Mouse (Mus musculus): ENCODE measurements around the gene Fubp1.

Gene Fubp1

DNA sequence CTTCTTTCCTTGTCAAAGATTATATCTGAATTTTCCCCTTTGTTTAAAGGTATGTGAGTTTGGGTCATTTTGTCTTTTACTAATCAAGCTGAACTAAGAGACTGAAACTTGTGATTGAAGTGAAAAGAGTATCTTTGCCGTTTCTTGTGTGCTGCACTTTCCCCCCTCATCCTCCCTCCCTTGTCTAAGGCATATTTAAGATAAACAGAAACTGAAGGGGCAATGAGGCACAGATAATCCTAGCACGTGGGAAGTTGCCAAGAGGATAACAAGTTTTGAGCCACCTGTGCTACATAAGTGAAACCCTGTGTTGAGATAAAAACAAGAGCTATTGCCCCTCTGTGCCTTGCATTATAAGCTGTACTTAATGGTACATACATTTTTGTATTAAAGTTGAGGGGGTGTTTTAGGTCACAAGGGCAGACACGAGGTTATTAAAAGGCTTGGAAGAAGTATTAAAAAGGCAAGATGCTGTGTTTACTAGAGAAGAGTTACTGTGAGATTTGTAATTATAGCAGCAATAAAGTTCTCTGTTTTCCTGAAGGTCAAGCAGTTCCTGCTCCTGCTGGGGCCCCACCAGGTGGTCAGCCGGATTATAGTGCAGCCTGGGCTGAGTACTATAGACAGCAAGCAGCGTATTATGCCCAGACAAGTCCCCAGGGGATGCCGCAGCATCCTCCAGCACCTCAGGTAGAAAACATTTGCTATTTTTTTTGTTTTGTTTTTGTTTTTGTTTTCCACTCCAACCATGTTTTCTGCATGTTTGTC, 21.3 kb downstream of the Fubp1 start:
- DNase-seq (ENCODE audit: low read depth in 1 of 2, low spot score in 2 of 2): no peak

DNA sequence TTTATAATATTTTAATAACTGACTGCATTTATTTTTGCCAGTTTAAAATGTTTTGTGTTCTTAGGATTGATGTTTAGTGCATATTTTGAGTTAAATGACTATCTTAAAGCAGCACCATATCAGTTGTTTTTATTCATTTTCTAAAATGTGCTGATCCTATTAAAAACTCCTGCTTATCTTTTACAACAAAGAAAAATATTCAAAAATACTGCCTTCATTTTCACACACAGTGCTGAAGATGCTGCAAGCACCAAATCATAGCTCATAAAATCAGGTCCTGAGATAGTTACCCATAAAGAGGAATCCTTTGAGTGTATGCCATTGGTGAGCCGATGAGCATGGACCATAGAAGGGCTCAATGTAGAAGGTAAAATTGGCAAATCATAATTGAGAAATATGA, 25.0 kb downstream of the Fubp1 start:
- DNase-seq (ENCODE audit: low read depth in 1 of 2, low spot score in 2 of 2): no peak

DNA sequence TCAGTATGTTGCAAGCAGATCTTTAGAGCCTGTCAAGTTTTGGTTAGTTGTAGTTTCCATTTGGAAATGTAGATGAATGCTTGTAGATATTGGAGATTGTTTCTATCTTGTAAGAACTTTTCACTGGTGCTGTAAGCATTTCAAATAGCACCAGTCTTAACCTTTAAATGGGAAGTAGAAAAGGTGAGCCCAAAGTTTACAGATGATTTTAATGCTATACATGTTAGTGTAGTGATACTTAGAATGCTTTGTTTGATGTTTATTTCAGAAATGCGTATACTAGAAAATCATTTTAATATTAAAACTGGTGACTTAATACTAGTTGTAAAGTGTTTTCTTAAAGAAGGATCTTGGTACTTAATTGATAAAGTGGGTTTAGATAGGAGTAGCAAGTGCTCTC, 25.6 kb downstream of the Fubp1 start:
- no peak for DNase-seq (ENCODE audit: low read depth in 1 of 2, low spot score in 2 of 2)

DNA sequence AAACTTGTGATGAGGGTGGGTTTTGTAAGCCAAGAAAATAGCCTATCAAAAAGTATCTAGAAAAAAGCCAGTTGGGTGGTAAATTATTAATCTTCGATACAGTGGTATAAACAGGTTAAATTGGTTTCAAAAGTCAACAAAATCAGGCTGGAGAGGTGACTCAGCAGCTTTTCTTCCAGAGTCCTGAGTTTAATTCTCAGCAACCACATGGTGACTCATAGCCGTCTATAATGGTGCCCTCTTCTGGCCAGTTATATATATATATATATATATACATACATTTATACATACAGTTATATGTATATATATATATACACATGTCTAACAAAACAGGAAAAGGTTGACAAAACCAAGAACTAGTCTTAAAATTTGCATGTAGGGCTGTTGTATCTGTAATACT, 28.6 kb downstream of the Fubp1 start:
- DNase-seq (ENCODE audit: low read depth in 1 of 2, low spot score in 2 of 2): no peak

DNA sequence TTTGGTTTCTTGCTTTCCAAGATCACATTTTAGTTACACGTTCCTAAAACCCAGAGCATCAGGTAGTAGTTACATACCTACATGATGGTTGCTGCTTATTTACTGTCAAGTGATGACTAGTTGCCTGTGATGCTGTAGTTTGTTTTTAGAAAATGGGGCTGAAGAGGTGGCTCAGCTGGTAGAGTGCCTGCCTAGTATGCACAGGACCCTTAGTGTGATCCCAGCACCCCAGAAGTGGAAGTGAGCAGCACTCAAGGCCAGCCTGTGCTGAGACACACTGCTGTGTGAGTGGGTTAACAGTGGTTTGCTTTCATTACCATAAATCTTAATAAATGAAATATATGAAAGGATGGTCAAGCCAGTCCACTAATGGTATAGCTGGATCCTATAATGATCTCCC, 29.4 kb downstream of the Fubp1 start:
- DNase-seq (ENCODE audit: low read depth in 1 of 2, low spot score in 2 of 2): no peak

DNA sequence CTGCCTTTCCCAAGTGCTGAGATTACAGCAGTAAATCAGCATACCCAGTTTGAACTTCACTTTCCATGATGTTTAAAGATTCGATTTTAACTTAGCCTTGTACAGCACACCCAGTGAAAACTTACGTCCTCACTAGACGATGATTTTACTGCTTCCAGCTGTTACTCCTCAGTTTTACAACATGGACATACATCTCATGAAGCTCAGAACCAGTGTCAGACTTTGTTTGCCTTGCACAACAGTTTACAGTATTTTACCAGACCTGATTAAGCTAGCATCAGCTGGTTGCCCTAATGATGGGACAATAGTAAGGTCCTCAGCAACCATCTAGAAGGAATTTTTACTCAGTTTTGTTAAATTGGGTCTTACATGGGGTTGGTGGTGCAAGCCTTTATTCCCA, 30.9 kb downstream of the Fubp1 start:
- DNase-seq (ENCODE audit: low read depth in 1 of 2, low spot score in 2 of 2): no peak

DNA sequence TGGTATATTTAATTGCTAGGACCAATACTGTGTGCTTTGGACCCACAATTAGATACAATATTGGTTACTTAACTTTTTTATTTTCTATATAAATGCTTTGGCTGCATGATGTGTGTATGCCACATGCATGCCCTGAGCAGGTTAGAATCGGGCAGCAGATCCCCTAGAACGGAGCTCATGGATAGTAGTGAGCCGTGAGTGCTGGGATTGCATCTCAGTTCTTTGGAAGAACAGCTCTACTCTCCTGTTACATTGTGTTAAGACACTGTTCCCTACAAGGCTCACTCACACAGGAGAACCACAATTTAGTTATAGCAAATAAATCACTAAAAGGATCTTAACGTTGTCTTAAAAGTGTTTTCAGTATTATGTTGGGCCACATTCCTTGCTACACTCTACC, 33.1 kb downstream of the Fubp1 start:
- no peak for DNase-seq (ENCODE audit: low read depth in 1 of 2, low spot score in 2 of 2)

DNA sequence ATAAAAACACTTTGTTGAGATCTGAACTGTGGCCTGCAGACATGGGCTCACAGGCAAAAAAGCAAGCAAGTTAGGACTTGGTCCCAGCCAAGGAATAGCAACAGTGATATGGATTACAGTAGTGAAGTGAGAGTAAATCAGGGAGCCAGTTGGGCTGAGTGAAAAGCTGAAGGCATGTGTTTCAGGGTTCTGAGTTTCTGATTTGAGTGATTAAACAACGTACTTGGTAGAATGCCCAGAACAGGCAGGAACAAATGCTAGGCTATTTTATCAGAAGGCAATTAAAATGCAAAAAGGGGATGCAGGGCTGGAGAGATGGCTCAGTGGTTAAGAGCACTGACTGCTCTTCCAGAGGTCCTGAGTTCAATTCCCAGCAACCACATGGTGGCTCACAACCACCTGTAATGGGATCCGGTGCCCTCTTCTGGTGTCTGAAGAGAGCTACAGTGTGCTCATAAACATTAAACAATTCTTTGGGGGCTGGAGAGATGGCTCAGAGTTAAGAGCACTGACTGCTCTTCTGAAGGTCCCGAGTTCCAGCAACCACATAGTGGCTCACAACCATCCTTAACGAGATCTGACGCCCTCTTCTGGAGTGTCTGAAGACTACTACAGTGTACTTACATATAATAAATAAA, 35.2 kb downstream of the Fubp1 start:
- no peak for DNase-seq (ENCODE audit: low read depth in 1 of 2, low spot score in 2 of 2)

DNA sequence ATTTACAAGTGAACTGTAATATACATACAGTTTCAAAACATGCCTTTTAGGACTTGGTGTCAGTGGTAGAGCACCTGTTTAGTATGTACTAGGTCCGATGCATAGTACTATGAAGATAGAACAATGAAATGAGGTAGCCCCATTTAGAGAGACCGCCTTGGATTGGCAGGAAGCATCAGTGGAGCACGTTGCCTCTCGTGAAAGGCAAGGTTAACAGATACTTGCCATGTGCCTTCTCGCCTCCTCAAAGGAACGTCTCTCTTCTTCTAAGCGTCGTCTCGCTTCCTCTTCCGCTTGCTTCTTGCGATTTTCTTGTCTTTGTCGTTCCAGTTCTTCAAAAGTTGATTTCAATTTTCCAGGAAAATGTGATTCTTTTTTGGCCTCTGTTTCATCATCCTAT, 37.5 kb downstream of the Fubp1 start:
- DNase-seq (ENCODE audit: low read depth in 1 of 2, low spot score in 2 of 2): no peak

DNA sequence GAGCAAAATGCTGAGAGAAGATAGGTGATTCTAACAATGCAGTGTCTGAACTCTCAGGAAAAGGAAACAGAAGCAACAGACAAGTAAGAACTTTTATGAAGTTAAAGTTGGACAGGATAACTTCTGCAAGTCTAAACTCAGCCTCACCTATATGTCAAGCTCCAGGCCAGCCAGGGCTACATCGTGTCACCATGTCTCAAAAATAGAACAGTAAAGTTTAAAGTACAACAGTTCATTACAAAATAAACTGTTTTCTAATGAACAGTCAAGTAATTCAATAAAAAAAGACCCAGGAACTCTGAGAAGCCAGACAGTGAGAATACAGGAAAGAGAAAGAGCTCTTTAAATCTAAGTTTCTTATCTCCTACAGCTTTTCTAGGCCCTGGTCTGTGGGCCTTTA, 40.3 kb downstream of the Fubp1 start:
- no peak for DNase-seq (ENCODE audit: low read depth in 1 of 2, low spot score in 2 of 2)

DNA sequence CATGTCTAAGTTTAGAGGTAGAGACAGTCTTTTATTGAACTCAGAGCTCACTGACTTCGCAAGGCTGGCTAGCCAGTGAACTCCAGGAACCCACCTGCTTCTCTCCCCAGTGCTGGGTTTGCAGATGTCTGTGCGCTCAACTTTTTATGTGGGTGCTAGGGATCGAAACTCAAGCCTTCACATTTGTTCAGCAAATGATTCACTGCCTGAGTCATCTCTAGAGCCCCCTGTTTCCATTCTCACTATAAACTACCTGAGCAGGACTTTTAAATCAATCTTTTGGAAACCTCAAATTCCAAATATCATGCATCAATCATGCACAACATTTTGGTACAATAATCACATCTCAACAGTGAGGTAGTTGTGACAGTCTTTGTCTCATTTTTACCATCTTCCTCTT, 47.3 kb downstream of the Fubp1 start:
- no peak for DNase-seq (ENCODE audit: low read depth in 1 of 2, low spot score in 2 of 2)

DNA sequence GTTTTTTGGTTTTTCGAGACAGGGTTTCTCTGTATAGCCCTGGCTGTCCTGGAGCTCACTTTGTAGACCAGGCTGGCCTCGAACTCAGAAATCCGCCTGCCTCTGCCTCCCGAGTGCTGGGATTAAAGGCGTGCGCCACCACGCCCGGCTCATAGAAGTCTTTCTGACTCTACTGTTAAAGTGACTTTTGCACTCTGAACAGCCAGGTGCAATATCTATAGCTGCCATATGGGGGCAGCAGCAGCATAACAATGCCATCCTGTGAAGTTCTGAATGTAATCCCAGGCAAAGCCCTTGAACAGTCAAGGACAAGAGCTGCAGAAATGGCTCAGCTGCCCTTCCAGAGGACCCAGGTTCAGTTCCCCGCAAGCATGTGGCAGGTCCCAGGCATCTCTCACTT, 49.2 kb downstream of the Fubp1 start:
- peak in 1 of 2 experiments; percentile 33 for DNase-seq (ENCODE audit: low read depth in 1 of 2, low spot score in 2 of 2)

DNA sequence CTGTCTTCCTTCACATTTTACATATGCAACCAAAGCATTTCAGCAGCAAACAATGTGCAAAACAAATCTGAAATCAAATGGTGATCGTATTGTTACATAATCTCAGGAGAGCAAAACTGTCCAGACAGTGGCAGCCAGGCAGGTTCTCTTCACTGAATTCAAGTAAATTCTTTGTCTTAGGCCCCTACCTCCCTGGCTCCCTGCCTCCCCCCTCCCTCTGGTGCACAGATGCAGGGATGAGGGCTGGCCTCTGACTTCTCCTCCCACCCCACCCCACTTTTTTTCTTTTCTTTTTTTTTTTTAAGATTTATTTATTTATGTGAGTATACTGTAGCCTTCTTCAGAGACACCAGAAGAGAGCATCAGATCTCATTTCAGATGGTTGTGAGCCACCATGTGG, 50.1 kb downstream of the Fubp1 start:
- no peak for DNase-seq (ENCODE audit: low read depth in 1 of 2, low spot score in 2 of 2)

DNA sequence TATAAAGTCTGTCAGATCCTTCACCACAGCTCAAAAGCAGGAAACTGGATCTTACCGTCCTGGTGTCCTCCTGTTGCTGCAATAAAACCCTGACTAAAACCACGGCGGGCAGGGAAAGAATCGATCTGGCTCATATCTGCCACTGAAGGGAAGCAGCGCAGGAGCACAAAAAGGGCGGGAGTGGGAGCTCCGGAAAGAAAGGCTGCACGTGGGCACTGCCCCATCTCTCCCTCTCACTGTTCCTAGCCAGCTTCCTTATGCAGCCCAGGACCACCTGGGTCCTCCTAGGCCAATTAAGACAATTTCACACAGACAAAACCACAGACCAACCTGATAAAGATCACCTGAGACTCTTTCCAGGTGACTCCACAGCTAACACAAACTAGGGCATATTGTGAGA, 51.2 kb downstream of the Fubp1 start:
- no peak for DNase-seq (ENCODE audit: low read depth in 1 of 2, low spot score in 2 of 2)

DNA sequence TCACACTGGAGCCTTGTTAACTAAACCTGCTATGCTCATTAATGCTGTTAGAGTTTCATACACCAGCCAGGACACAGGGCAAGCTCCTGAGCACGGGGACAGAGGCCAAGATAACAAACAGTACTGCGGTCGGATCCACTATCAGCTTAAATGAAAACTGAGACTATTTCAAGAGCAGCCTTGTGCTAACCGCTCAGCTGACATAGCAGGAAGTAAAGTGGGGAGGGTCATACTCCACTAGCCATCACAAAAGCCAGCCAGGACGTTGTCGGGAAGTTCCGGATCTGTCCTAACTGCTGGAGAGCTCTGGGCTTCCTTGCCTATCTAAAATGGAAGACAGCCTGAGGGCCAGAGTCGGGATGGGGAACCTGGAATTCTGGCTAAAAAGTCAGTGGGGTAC, 51.7 kb downstream of the Fubp1 start:
- no peak for DNase-seq (ENCODE audit: low read depth in 1 of 2, low spot score in 2 of 2)

DNA sequence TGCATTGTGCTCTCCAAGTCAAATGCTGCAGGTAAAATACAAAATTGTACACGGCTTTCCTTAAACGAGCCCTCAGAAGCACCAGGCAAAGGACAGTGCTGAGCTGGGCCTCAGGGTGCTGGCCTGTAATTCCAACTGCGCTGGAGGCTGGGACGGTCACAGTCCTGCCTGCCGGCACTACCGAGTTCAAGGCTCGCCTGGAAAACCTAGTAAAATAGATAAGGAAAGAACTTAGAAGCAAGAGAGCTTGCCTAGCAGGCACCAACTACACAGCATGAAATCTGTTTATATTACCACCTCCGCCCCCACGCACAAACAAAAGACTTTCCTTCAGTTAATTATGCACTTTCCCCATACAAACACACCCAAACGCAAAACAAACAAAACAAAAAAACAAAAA, 54.2 kb downstream of the Fubp1 start:
- DNase-seq (ENCODE audit: low read depth in 1 of 2, low spot score in 2 of 2): no peak

DNA sequence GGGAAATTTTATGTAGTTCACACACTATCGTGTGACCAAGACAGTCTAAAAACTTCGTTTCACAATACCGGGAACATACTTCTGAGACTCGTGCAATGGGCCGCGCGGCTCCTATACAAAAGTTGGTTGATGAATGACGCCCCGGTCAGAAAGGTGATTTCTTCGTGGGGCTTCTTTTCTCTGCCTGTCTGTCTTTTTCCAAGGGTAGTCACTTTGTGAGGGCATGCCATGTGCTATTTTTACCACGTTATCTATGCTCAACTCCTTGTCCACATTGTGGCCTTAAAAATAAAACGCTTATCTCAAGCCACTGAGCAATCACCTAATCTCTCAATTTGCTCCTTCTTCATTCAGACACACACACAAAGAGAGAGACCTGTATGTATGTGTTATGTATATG, 54.6 kb downstream of the Fubp1 start:
- DNase-seq (ENCODE audit: low read depth in 1 of 2, low spot score in 2 of 2): no peak

DNA sequence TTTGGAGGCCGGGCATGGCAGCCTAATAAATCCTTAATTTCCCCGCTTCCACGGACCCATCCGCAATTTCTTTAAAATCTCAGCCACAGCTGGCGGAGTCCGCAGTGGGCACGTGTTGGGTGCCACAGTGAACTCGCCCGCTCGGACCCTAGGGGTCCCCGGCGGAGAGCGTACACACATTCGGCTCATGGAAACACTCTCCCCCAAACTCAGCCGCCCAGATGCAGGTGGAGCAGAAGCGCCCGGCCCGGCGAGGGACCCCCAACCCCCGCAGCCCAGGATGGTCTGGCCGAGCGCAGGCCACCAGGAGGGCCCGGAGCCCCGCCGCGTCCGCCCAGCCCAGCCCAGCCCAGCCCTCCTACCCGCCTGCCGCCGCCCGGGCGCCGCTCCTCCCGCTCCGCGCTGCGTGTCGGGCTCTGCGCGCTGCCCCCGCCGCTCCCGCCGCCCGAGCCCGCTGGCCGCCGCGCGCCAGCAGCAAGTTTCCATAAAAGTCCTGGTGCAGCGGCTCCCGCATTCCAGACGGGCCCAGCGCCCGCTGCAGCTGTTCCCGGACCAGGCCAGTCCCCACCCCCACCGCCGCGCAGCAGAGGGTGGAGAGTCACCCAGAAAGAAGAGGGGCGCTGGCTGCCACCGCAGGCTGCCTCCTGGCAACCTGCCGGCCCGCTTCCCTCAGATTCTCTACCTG, 55.3 kb downstream of the Fubp1 start:
- no peak for DNase-seq (ENCODE audit: low read depth in 1 of 2, low spot score in 2 of 2)

DNA sequence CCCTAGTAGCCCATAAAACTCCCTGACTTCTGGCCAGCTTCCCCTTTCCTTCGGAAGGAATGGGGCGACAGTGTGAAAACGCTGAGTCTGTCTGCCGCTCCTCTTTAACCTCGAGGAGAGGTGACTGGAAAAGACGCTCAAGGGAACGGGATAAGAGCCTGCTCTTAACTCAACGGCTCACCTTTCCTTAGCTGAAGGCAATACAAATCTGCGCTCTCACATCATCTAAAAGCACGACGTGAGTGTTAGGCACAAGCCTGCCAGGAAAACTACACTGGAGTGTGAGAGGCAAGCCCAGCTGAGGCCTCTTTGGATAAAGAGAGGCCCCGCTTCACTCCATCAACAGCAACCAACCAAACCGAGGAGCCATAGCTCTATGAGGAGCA, 55.8 kb downstream of the Fubp1 start, which contains the start of gene Nexn:
Gene Nexn, minus strand, starts transcription at position 315 of the 386 bp plus-strand sequence.
- no peak for DNase-seq (ENCODE audit: low read depth in 1 of 2, low spot score in 2 of 2)

DNA sequence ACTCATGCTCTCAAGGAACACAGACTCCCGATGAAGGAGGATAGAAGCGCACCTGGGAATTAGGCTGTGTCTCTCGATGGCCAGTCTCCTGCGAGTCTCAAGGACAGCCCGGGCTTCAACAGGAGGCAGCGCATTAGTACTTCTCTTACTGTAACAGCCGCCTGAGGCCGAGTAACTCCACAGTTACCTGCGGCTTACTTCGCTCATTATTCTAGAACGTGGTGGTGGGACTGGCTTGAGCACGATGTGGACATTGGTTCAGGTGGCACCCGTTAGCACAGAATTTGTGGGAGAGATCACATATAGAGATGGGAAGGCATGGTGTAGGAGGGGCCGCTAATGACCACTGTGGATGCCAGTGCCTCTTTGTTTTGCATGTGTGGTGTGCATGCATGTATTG, 57.9 kb downstream of the Fubp1 start:
- DNase-seq (ENCODE audit: low read depth in 1 of 2, low spot score in 2 of 2): no peak

DNA sequence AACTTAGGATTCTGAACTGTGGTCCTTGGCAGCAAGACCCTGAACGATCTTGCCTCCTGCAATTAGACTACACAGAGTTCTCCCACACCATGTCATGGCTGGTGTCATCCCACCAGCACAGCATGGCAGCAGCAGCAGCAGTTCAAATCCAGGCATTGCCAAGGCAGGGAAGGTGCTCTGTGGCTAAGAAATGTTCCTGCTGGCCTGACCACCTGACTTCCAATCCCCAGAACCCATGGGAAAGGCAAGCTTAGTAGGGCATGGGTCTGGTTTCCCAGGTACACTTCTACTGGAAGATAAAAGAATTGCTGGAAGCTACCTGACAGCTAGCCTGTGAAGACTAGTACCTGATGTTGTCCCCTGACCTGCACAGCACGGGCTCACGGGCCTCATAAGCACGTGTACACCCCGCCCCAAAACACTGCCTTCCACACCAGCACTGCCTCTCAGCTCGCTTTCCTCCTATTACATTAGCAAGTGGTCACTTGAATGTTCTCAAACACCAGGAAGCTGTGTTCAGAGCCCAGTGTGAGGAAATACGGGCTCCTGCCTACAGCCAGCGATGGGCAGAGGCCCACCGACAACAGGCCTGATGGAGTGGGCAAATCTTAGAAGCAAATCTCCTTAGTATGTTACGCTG, 61.0 kb downstream of the Fubp1 start:
- DNase-seq (ENCODE audit: low read depth in 1 of 2, low spot score in 2 of 2): no peak

DNA sequence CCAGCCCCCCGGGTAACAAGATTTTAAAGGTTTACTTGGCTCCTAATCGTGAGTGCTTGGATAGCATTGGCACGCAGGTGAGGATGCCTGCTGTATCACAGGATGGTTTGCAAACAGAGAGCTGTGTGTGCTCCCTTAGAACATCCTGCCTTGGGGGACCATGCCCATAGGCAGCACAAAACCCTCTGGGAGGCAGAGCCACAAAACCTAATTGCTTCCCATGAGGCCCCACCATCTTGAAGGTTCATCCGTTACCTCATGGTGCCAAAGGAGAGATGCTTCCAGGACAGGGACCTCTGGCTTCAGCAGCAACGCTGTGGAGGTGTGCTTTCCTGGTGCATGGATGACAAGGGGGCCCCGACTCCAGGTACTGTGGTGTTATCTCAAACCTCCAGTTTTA, 61.7 kb downstream of the Fubp1 start:
- no peak for DNase-seq (ENCODE audit: low read depth in 1 of 2, low spot score in 2 of 2)

All from monocyte, adult 2 months (primary cell).